Mouse (Mus musculus) cerebellum, adult 8-10 months (tissue): ENCODE data around the gene Nhlrc4.

Experiments
- DNase-seq: peaks from one replicate; pipeline ENCODE4 v3.0.0; 2022

Nhlrc4 gene

DNA sequence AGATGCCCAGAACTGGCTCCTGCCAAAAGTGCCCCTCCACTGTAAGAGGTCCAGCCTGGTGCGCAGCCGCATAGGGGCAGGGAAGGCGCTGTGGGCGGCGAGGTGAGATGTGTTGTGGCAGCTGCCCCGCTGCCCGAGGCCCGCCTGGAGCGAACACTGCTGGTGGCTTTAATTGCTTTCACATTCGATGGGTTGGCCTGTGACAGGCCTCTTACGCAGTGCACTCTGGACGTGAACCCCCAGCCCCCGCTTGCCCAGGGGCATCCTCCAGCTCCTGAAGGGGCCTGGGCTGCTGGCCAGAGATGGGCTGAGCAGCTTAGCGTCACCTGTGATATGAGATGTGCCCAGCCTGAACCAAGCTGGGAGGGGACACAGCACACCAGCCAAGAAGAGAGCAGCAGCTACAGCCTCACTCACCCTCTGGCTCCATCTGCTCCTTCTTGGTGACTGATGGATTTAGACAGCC, 12.9 kb upstream of the Nhlrc4 start:
- no peak for DNase-seq

DNA sequence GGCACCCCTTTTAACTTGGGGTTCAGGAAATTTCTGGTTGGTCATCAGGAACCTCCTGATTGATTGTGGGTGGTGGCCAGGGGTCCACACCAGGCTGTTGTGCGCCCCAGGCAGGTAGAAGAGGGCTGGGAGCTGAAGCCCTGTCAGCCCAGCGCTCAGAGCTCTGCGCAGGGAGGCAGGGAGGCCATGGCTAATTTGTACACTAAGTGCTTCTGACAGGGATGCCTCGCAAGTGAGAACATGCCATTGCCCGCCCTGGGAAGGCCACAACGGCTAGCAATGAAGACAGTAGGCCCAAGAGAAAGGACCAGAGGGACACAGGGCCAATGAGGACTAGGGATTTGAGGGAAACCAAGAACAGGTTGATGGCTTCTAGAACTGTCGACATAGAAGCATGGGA, 11.9 kb upstream of the Nhlrc4 start:
- no peak for DNase-seq

DNA sequence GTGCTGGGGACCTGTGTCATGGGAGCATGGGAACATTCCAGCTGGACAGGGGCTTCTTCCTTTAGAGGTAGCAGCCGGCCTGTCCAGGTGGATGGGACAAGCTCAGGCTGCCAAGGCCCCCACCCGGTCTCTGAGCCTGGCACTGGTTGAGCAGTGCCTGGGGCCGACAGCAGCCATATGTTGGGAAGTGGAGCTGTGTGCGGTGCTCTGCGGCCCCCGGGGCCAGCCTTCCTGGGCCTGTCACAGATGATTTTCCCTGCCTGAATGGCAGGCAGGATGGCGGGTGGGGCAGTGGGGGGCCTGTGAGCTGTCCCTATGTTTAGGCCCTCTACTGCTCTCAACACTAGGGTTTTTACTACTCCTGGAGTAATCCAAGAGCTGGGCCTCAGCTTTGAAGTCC, 11.4 kb upstream of the Nhlrc4 start:
- DNase-seq, result peak; percentile 84

DNA sequence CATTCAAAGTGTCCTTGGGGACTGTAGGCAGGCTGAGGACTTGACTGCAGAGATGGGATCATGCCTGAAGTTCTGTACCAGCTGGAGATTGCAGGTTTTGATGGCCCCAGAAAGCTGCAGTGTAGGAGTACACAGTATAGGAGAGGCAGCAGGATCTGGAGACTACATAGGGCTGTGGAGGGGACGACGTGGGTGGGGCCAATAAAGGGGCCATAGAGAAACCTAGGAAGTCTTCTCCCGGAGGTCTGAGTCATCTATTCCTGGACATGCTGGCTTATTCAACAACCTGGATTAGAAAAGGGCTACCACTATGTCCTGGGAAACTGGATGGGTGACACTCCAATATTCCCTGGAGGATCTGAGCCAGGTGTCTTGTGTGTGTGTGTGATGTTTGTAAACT, 11.0 kb upstream of the Nhlrc4 start:
- no peak for DNase-seq

DNA sequence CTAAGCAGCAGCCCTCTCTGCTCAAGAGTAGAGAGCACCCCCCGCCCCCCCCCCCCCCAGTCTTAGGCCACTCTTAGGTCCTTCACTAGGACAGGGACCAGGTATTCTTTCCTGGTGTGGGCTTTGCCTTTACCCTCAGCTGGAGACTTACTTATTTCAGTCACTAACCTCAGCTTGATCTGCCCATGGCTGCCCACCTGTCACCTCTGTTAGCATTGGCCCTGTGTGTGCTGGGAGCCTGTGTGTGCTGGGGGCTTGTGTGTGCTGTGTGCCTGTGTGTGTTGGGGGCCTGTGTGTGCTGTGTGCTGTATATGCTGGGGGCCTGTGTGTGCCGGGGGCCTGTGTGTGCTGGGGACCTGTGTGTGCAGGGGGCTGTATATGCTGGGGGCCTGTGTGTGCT, 9.9 kb upstream of the Nhlrc4 start:
- DNase-seq, result no peak

DNA sequence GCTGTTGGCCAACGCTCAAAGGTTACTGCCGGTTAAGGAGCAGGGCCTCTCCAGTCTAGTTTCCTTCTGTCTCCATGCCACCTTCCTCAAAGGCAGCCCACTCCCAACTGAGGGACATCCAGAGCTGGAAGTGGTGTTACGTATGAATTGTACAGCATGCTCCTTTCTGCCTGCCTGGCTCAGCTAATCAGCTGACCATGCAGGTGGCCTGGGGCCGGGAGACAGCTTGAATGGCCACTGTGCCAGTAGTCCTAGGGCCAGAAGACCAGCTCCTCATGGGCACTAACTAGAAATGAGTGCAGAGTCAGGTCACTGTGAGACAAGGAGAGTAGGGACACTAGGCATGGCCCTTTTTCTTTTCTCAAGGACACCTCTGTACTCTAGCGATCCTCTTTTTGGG, 8.4 kb upstream of the Nhlrc4 start:
- peak; percentile 70 for DNase-seq

DNA sequence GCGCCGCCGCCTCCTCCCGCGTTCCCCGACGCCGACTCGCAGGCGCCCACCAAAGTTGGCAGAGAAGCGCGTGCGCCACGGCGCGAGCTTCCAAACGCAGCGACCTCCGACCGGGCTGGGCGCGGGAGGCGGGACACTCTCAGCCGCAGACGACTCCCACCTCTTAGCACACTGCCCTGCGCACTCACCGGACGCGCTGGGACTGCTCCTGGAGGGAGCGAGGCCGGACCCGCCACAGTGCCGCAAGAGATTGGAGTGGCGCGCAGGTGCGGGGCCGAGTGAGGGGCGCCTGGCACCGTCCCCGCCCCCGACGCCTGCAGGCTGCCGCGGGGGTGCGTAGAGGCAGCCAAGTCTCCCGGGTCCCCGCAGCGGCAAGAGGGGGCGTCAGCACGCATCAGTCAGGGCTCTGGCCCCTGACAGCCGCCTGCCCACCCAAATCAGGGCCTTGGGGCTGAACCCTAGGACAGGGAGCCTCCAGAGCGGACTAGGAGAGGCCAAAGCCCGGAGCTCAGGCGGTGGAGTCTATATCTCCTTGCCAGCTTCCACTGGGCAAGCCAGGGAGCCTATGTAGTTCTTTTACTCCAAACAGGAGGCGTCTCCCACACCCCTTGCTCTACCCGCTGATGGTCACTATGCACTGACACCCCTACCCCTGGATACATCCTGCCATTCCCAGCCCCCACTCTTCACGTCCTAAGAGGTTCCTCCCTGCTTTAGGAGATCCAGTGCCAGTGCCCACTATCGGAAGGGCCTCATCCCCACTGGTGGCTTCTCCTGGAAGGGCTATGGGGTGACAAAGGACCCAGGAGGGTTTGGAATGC, 7.3 kb upstream of the Nhlrc4 start, which contains the start of gene A930017K11Rik:
Gene A930017K11Rik (minus strand): TSS at position 763 of the 821 bp plus-strand sequence.
- DNase-seq, result no peak

DNA sequence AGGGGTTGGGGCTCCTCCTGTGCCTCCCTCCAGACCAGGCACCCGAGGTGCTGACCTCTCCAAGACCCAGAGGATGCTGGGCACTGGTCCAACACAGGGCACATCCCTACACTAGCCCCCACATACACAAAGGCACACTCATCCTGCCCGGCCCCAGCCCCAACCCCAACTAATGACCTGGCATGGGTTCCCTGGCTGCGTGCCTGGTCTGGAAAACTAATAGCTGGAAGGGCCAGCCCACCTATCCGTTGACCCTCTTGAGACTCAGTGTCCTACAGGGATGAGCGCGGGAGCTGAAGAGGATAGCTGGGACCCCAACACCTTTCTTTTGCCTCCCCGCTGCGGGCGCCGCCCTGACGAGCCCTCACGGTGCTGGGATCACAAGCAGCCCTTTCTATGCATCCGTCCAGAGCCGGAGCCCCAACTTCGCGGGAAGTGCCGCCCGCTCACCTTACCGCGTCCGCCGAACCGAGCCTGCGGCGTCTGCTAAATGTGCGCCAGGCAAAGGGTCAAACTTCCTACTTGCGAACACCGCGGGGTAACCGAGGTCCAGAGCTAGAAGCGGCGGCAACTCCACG, 6.6 kb upstream of the Nhlrc4 start:
- peak; percentile 56 for DNase-seq

DNA sequence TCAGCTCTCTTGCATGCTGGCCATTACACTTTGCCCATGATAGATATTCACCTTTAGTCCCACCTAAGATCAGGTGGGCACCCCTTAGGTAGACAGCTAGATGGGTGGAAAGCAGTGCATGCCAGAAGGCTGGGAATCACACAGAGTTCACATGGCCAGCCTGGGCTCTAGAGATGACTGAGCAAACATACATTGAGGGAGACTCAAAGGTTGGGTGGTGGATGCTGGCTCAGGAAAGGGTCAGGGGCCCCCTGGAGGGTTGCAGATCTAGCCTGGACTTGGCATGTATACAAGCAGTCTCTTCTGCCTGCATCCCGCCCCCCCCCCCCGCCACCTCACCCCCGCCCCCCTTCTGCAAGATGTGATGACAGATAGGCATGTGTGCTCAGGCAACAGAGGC, 5.9 kb upstream of the Nhlrc4 start:
- DNase-seq, result no peak

DNA sequence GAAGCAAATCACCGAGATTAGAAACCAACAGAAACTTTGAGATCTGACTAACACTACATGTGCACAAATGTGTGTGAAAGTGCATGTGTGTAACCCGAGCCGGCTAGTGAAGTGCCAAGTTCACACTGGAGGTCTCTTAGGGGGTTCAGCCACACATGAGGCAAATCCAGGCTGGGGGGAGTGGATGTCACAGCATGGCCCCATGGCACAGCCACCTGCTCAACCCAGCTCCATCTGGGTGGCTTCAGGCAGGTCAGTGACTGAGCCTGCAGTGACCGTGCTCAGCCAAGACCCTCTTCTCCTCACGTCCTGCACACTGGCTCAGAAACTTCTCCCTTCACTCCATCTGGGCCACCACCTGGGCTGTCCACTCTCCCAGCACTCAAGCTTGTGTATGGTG, 5.2 kb upstream of the Nhlrc4 start:
- DNase-seq, result no peak

DNA sequence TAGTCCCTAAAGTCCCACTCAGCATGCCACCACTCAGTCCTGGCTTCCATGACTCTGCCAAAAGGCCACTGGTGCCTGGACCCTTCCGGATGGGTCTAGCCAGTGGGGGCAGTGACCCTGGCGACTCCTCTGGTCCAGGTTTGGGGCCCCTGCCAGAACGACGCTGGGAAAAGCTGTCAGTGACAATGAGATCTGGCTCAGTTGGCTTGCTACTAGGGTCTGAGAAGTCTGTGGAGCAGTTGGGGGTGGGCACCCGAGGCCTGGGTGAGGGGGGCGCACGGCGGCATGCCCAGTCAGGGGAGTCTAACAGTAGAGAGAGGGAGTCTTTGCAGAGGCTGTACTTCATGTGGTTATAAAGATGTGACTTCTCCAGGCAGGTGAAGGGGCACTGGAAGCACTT, 3.3 kb upstream of the Nhlrc4 start:
- DNase-seq, result no peak

DNA sequence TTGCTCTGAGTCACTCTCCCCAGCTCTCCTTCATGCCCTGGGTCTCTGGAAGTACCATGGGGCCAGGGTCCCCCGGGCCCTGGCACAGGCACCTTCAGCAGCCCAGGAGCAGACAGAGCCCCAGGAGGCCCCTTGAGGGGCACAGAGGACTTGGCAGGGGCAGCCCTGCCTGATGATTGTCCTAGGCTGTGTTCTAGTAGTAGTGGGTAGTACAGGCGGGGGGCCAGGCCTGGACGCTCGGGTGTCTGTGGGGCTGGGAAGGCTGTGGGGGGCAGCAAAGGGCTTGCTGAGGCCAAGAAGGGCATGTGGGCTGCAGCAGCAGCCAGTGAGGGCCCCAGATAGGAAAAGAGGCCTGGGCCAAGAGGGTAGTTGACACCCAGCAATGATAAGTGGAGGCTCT, 2.8 kb upstream of the Nhlrc4 start:
- DNase-seq, result no peak

DNA sequence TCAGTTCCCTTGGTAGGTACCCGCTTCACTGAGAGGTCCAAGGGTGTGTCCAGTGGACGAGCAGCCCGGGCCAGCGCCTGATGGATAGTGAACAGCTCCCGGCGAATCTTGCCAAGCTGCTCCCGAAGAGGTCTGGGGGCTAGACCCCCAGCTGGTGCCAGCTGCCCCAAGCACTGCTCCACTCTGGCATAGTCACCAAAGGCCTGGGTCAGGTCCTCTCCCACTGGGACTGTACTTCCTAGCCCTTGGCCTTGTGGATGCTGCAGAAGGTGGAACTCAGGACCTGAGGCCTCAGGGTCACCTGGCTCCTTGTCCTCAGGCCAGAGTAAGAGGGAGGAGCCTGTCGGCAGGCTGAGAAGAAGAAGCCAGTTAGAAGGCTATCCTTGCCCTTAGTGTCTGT, 2.1 kb upstream of the Nhlrc4 start:
- DNase-seq, result no peak

DNA sequence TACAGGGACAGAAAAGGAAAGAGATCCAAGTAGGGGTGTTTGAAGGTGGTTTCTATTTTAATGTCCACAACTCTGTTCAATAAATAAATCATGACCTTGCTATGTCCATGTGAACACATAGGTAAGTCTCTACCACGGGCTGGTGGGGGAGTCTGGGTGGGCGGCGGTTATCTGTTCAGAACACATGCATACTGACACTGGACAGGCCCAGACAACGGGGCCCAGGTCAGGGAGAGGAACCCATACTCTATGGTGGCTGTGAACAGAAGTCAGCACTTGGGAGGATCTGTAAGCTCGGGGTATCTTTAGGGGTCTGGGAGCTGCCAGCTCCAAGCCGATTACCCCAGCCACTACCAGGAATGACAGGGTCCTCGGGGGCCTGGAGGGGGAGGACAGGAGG, 1.6 kb upstream of the Nhlrc4 start:
- DNase-seq, result no peak

DNA sequence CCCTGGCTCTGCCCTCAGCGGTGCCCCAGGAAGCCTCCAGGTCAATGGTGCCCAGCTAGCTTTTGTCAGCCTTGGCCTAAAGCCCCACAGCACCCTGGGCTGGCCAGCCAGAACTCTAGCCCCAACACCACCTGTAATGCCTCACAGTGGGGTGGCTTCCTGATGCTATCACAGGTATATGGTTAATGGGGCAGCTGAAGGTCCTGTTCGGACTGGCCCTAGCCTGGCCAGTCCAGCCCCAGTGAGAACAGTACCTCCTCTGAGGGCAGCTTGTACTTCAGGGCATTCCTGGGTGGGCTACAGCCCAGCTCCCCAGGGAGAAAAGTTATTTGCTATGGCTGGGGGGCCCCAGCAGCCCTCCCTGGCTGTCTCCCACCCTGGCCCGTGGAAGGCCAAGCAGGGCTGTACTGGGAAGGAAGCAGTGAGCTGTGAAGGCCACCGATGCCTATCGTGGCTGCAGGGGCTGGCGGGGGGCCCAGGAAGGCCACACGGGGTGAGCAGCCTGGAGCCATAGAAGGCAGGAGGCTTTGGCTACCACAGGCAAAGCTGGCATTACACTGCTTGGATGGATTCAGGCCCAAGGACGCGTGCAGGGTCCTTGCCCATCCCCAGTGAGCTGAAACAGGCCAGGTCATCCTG, 875 bp upstream of the Nhlrc4 start:
- DNase-seq, result no peak

DNA sequence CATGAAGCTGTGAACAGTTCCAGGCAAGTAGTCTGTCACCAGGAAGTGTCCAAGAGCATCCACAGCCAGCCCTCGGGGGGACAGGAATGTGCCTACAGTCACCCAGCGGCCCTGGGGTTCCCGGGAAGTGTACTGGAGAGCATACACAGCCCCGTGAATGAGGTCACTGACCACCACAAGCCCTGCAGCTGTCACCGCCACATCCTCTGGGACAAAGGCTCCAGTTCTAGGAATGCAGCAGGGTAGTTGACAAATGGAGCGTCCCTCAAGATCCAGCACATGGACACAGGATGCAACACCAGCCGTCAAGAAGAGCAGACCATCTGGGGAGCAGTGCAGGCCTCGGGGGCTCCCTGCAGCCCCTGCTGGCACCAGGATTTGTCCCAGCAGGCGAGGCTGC, 992 bp downstream of the Nhlrc4 start:
- no peak for DNase-seq

DNA sequence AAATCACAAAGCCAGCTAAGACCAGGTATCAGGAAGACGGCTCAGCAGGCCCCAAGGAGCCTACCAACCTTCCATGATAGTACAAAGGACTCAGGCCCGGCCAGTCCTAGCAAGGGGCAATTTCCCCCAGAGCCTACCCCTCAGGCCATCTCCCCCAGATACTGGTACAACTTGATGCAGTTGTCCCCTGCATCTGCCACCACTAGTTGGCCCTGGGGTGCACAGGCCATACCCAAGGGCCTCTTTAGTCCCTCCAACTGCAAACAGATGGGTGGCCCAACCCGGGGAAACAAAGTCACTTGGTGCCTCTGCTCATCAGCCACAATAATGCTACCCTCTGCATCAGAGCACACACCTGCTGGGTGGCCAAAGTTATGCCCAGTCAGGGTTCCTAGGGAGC, 1.5 kb downstream of the Nhlrc4 start:
- DNase-seq, result no peak

DNA sequence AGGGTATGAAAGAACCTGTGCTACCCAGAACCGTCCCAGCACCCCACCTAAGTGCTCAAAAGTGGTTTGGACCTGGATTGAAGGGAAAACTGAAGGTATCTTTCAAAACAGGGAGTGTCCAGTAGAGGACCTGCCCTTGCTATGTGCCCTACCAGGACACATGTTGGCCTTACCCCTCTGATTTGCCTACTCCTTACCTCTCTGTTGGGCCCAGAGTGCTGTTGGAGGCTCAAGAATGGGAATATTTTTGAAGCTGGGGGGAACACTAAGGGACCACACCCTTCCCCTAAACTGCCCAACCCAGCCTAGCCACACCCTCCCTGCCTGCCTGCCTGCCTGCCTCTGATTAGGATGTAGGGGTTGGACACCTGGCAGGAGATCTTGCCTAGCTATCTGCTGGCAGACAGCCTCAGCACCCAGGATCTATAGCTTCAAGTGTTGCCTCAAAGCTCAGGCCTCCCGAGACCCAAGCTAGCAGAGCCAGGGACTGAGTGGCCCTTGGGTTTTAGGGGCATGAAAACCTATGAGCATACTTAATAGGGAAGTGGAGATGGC, 2.1 kb downstream of the Nhlrc4 start:
- no peak for DNase-seq

DNA sequence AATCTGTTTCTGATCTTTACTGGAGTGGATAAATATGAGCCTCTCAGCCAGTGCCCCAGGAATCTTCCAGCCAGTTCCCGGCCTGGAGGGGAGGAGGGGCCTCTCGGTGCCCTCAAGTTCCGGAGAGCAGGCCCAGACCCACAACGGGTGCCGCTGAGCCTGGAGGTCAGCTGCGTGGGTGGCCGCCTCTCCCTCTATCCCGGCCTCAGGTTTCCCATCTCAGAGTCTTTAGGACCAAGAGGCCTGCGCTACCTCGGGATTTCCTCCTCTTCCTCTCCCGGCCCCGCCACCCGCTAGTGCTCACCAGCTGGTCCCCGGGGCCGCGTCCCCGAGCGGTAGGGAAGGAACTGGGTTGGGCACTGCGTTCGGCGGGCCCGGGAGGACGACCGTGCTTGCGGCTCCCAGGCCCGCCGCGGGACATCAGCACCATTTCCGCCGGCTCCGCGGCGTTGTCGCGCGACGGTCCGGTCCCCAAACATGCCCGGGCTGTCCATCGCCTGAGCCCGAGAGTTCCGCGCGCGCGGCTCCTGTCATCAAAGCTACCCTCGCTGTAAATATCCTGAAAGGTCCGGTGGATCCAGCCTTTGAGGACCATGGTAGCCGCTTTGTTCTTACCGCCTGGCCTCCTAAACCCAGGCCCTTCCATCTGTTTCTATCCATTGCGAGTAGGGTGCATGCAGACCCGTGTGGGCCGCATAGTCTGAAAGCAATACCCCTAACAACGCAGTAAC, 3.1 kb downstream of the Nhlrc4 start:
- peak; percentile 82 for DNase-seq

DNA sequence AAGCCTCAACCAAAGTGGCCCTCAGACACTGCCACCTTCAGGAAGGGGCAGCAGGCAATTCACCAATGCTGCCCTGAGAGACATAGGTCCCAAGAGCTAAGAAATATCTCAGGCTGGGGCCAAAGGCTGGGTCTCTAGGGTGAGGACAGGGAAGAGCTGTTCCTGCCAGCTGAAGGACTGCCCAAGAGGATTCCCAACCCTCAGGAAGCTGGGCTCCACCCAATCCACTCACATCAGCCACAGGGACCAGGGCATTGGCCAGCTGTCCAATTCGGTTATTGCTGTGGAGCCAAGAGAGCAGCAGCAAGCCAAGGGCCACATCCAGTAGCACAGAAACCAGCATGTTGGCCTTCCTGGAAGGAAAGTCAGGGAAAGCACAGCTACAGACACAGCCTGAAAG, 10.2 kb downstream of the Nhlrc4 start:
- DNase-seq, result no peak

DNA sequence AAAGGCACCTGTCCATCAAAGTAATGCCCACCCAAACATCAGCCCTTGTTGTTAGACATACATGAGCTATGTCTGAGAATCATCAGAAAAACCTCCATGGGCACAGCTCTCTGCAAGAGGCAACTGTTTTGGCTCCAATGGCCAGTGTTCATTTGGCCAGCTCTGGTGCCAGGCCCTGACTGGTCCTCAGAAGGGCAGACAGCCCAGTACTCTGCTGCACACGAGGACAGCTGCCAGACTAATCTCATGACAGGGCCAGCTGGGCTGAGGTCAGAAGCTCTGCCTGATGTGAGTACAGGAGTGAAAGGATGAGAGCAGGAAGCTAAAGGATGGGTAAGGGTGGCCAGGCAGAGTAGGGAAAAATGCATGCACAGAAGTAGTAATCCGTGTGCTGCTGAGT, 19.4 kb downstream of the Nhlrc4 start:
- no peak for DNase-seq

DNA sequence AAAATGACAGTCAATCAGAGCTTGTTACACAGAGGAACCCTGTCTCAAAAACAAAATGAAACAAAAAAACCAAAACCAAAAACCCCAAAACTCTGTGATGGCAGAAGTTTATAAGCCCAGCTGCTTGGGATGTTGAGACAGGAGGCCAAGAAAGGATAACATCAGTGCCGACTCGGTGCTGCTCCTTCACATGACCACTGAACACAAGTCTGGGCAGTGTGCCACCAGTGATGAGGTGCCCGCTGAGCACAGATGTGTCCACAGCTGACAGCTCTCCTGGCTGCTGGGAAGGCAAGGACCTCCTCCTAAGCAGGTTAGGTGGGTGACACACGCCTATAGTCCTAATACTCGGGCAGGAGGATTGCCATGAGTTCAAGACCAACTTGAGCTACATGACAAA, 22.6 kb downstream of the Nhlrc4 start:
- no peak for DNase-seq
